Mouse (Mus musculus) kidney, adult 2 months (tissue): Measurements from ENCODE around the gene Prkab2.

Experiments
- CTCF ChIP-seq: fragments of 200-500 bp; conservative IDR thresholded peaks from 2 replicates; pipeline ENCODE4 v1.5.1; 2011; ENCODE audit warnings: low read depth, mild to moderate bottlenecking, control low read depth, low read length, moderate library complexity, mixed read lengths; ENCODE audit not compliant: insufficient read depth, insufficient read length
- POLR2A ChIP-seq: fragments of 200-500 bp; IDR thresholded peaks from one replicate; pipeline ENCODE4 v1.6.1; 2011; ENCODE audit warnings: low read depth, low read length, control low read depth

DNA sequence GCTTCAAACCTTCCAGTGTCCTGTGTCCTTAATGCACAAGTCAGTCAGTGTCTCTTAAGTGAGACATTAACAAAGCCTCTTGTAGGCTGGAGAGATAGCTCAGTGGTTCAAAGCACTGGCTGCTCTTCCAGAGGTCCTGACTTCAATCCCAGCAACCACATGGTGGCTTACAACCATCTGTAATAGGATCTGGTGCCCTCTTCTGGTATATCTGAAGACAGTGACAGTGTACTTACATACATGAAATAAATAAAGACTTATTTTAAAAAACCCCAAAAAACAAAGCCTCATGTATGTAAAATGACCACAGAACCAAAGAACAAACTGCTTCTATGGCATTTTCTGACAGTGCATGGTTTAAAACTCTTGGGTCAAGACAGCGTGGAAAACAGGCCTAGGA is 57.9 kb downstream of the Prkab2 start:
- TF ChIP-seq POLR2A (no peak), CTCF (no peak)
